Mouse (Mus musculus): ENCODE measurements around the gene Miga2.

Miga2 gene

DNA sequence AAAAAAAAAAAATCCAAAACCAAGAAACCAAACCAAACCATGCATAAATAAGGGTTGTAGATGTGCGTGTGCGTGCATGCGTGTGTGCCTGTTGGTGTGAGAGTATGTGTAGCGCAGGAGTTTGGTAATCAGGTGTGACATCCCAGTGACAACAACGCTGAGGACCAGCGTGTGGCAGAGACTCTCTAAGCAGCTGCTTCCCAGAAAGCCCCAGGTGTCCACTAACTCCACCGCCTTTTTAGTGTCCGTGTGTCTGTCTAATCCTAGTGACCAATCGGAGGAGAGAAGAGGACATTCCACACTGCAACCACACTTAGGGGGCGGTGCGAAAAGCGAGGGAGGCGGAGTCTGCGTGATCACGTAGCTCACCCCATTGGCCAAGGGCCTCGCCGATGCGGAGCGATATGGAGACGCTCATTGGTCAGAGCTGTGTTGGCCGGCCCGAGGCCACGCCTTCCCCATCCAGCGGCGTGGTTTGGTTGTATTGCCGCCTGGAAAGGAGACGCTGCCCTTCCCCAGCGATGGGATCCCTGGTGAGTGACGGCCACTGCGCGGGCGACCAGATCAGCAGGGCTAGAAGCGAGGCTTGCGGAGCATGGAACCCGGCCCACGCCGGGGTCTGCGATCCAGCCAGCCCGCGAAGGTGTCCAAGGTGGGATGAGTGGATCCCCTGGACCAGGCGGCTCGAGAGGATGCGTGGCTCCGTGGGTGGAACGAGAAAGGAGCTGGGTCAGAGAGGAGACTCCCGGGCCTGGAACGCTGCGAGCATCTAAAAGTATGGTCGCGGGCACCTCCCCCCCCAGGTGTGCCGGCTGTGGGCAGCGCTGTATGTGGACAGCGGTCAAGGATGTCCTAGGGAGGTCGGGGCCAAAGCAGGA lies at the start of gene Miga2:
Miga2 (plus strand) TSS at position 461 of the 878 bp plus-strand sequence.
- peak; percentile 100 for DNase-seq (ENCODE audit: low spot score)

DNA sequence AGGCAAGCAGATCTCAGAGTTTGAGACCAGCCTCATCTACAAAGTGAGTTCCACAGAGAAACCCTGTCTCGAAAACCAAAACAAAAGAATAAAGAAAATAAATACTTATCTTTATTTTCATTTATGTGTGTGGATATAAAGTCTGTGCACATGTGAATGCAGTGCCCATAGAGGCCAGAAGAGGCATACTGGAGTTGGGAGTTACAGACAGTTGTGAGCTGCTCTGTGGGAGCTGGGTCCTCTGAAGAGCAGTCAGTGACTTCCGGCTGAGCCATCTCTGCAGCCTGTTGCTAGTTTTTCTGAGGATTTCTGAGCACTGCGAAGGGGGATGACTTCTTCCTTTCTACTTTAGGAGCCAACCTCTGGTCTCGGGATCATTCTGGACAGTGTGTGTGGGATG lies 47.9 kb upstream of the Miga2 start:
- DNase-seq (ENCODE audit: low spot score): no peak

DNA sequence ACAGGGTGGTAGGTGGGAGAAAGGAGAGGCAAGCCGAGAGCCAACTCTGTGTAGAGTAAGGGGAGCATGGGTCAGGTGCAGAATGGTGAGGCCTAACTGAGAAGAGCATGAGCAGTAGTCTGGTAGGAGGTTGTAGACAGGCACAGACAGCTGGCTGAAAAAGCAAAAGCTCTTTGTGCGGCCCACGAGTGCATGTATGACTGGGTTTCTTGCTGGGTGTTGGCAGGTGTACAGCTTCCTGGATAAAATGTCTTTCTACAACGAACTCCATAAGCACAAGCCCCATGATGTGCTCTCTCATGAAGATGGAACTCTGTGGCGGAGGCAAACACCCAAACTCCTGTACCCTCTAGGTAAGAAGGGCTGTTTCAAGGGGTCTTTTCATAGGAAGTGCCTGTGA lies 47.1 kb upstream of the Miga2 start:
- no peak for DNase-seq (ENCODE audit: low spot score)

DNA sequence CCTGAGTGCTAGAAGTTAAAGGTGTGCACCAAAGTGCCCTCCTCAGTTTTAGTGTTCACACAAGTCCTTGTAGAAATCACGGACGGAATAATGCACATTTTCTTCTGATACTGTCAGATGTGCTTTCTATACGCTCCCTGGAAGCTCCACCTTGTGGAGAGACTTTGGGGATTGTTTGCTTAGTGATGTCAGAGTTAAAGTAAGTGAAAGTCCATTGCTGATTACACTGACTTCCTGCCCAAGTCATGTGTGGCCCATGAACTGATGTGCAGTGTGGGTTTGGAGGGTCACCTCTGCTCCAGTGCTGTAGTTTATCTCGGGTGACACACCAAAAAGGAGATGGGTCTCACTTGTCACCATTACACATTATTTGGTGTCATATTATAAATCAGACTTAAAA lies 44.8 kb upstream of the Miga2 start:
- no peak for DNase-seq (ENCODE audit: low spot score)

DNA sequence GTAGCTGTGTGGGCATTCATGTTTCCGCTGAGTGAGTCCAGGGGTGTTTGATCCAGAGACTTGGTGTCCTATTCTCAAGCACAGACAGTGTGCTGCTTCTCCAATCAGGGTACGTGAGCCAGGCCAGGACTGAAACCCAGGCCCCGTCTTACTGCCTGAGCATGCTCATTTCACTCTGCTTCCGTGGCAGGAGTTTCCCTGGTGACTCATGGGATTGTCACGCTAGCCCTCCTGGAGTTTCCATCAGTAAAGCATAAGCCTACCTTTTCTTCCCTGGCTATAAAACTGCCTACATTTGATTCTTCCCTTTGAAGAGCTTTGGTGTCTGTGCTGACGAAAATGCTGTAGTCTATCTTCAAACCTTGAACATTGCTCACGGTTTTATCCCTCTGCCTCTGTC lies 40.9 kb upstream of the Miga2 start:
- DNase-seq (ENCODE audit: low spot score): no peak

DNA sequence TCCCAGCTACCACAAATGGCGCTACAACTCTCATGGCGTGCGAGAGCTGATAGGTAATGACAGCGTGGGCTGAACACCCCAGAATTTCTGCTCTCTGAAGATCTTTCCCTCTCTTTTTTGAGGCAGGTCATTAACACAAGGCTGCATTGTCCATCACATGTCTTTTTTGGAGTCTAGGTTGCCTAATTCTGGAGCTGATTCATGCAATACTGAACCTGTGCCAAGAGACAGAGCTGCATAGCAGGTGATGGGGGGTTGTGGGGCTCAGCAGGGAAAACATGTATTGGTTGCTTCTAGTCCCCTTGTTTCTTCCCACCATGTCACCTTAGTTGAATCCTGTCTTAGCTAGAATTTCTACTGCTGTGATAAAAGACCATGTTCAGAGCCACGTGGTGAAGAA lies 38.7 kb upstream of the Miga2 start:
- DNase-seq (ENCODE audit: low spot score): no peak

DNA sequence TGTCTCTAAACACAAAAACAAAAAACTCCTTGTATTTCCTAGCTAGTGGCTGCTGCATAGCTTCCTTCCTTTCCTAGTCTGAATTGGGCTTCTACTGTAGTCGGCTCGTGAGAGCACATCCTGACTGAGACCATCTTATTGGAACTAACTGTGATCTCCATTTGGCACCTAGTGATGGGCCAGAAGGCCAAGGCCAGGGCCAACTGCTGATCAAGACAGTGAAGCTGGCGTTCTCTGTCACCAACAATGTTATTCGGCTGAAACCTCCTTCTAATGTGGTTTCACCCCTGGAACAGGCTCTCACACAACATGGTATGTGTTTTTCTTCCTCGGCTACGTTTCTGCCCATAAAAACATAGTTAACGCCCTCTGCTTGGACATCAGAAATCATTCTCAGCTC lies 36.8 kb upstream of the Miga2 start:
- no peak for DNase-seq (ENCODE audit: low spot score)

DNA sequence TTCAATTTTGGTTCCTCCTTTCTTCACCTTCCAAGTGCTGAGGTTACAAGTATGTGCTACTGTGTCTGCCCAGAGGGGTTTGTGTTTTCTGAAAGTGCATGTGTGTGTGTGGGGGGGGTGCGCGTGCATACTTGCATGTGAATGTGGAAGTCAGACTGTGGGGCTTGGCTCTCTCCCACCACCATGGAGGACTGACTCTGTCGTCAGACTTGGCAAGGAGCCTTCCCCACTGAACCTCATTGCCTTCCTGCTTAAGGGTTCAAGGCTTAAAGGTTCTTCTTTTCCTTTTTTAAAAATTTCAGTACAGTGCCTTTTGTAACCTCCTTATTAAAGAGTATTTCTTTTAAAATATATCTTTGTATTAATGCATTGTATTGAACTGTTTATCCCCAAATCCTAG lies 35.2 kb upstream of the Miga2 start:
- no peak for DNase-seq (ENCODE audit: low spot score)

DNA sequence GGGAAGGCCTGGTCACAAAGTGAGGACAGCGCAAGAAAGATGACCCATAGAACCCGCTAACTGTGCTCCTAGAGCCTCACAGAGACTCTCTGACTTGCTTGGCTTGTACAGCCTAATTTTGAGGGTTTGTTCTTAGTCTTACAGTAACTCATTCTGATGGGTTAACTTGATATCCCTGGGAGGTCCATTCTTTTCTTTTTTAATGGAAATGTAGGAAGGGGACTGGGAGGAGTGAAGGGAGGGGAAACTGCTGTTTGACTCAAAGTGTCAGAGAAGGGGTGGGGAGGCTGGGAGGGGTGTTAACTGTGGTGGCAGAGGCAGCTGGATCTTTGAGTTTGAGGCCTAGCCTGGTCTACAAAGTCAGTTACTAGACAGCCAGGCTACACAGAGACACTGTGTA lies 28.7 kb upstream of the Miga2 start:
- no peak for DNase-seq (ENCODE audit: low spot score)

DNA sequence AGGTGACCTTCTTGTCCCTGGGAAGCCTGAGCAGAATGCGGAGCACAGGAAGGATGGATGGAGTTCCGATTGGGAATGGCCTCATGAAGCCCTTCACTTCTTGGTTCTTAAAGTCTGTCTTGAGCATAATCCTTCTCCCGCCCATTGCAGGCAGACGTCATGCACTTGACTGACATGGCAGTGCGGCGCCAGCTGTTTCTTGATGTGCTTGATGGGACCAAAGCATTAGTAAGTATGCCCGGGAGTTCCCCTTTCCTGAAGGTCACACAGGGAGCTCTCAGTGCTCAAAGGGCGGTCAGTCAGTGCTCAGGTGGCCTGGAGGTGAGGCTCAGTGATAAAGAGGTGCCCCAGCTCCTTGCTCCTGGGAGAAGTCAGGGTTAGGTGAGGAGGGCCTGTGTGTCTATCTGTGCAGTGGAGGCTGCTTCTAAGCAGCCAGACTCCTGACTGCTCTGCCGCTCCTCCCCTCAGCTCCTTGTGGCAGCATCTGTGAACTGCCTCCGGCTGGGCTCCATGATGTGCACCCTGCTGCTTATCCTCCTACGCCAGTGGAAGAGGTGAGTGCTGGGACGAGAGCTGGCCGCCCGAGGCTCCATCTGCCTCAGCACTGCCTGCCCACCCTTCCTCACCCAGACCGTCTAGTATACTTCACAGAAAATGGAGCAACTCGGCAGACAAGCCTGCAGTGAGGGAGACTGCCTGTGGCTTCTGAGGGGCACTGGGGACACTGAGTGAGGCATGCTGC lies 27.7 kb upstream of the Miga2 start:
- no peak for DNase-seq (ENCODE audit: low spot score)

DNA sequence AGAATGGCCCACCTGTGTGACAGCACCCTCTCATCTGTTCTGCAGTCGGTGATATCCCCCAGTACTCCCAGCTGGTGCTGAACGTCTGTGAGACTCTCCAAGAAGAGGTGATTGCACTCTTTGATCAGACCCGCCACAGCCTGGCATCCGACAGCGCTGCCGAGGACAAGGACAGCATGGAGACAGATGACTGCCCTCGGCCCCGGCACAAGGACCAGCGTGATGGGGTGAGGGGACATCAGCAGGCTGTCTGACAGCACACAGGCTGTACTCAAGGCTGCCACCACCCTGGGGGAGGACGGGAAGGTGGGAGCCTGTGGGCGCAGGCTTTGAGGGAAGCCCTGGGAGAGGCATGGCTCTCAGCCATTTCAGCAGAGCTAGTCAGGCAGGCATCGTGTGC lies 26.9 kb upstream of the Miga2 start:
- DNase-seq (ENCODE audit: low spot score): no peak

DNA sequence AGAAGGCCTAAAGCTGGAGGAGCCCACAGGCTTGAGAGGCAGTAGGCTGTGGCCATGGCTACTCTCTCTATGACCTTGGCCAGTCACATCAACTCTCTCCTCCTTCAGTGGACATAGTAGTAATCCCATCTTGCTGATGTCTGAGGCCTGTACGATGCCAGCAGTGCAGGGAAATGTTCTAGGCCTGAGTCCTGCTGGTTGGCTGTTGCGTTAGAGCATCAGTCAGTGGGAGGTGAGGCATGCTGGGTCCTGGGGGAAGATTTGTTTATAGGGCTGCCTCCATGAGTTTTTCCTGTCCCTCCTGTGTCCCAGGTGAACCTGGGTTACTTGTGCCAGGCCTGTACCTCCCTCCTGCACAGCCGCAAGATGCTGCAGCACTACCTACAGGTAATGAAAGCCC lies 22.0 kb upstream of the Miga2 start:
- DNase-seq (ENCODE audit: low spot score): no peak

DNA sequence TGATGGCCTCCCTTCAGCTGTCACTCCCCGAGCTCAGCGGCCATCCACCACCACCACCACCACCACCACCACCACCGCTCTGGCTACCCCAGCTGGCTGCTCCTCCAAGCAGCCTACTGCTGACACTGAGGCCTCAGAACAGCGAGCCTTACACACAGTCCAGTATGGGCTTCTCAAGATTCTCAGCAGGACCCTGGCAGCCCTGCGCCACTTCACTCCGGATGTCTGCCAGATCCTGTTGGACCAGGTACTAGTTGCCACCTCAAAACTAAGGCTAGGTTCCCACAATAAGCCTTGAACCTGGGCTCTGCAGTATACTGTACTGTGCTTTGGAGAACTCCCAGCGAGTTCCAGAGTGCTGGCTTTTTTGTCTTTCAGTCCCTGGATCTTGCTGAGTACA lies 21.5 kb upstream of the Miga2 start:
- DNase-seq (ENCODE audit: low spot score): no peak

DNA sequence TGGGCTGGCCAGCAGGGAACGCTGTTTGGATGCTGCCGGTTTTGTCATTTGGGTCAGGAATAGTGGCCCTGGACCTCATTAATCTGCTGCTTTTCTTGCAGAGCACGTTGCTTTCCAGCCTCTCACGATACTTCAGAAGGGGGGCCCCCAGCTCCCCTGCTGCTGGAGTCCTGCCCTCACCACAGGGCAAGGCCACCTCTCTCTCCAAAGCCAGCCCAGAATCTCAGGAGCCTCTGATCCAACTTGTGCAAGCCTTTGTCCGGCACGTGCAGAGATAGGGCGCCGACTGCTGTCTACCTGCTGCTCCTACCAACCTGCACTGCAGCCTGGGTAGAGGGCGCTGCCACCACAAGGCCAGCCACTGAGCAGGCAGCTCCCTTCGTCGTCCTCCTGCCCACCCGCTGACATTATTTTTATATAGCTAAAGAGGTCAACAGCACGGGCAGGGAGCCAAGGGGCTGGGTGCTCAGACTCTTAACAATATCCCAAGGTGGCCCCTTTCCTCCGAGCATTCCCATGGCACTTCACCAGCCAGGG lies 20.4 kb upstream of the Miga2 start:
- DNase-seq (ENCODE audit: low spot score): no peak

DNA sequence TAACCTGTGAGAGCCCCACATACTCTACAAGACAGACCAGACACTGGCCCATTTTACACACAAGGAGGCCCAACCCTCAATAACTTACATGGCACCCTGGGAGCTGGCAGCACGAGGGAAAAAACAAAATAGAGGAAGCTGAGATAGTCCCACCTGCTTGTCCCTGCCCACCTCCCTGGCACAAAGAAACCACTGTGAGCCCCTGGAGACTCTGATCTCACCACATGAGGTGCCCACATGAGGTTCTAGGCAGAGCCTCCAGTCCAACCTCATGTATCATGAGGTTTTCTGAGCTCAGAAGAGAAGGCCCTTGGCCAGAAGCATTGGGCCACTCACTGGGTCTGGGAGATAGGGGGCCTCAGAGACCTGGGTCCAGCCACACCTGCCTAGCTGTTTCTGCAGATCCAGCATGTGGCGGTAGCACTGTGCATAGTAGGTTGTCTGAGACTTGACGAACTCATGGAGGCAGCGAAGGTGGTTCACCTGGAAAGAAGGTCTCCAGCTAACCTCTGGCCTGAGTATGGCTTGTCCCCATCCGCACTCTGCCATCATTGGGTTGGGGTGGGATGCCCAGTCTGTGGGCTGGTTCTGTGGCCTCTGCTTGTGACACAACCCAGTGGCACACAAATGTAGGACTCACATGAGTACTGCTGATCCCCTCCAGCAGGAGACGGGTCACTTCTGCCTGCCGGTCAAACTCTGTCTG lies 17.9 kb upstream of the Miga2 start:
- no peak for DNase-seq (ENCODE audit: low spot score)

DNA sequence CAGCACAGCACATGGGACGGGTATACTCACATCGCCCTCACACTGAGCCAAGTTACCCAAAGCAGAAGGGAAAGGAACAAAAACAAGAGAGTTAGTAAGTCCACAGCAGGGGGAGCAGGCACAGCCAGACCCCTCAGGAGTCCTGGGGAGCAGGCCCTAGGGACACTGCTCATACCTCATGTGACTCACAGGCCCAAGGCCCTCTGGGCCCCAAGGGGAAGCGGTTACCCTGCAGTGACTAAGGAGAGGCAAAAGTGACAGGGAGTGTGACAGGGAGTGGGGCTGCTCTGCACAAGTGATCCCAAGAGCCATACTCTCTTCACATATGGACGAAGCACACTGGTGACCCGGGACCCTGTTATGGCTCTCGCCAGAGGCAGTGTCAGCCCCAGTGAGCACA lies 14.8 kb upstream of the Miga2 start:
- DNase-seq (ENCODE audit: low spot score): no peak

DNA sequence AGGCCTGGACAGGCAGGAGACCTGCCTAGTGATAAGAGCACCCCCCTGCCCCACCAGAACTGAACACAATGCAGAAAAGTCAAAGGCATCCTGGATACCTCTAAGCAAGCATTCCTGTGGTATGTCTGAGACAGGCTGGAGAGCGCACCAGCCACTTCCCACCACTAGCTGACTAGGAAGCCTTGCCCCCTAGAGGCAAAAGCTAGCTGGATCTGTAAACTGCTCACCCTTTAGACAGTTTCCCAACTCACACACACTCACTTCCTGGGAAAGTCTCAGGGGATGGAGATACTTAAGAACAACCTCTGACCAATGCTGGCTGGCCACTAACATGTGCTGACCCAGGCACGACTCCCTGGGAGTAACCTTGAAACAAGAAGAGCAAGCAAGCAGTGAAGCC lies 12.9 kb upstream of the Miga2 start:
- DNase-seq (ENCODE audit: low spot score): peak; percentile 31

DNA sequence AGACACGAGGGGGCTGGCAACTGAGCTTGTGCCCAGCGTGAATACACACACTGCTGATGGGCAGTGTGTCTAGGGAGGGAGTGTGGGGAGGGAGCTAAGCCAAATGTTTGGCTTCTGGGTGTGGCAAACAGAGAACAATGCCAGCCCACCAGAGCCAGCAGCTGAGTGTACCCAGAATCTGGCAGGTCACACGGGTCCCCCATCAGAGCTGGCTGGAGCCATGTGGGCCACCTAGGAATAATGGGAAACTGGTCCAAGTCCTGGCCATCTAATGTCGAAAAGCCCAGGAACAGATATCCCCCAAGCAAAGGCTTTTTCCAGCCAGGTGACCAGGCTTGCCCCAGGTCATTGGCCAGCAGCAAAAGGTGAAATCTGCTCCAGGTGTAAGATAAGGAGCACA lies 8.2 kb upstream of the Miga2 start:
- no peak for DNase-seq (ENCODE audit: low spot score)

DNA sequence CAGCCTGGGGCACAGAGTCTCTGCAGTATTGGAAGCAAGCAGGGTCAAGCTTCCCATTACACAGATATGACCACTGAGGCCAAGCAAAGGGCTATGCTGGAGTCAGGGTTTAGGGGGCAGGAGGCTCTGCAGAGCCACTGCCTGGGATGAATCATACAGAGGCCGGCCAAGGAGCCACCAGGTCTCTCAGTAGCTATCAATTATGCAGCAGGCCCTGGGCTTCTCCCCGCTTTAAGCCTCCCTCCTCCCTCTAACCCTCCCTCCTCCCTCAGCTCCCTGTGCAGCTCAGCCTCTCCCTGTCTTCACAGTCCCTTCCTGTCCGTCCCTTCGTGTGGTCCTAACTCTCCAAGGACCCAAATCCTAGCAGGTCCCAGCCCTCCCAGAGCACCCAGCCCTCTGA lies 7.8 kb upstream of the Miga2 start:
- DNase-seq (ENCODE audit: low spot score): no peak

DNA sequence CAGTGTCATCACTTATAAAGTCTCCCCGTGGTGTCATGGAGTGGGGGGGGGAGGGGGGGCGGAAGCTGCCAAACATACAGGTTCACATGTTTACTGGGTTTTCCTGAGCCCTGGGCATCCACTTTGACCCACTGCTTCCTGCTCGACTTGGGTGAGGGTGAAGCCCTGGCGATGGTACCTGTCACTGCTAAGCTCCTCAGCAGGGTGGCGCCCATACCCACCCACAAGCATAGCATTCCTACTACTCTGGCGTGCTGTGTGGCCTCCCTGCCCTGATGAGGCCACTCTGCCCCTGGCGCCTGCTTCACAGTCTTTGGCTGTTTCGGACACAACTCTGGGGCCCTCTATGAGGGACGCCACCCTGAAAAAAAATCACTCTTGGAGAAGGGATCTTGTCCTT lies 7.1 kb upstream of the Miga2 start:
- DNase-seq (ENCODE audit: low spot score): no peak

DNA sequence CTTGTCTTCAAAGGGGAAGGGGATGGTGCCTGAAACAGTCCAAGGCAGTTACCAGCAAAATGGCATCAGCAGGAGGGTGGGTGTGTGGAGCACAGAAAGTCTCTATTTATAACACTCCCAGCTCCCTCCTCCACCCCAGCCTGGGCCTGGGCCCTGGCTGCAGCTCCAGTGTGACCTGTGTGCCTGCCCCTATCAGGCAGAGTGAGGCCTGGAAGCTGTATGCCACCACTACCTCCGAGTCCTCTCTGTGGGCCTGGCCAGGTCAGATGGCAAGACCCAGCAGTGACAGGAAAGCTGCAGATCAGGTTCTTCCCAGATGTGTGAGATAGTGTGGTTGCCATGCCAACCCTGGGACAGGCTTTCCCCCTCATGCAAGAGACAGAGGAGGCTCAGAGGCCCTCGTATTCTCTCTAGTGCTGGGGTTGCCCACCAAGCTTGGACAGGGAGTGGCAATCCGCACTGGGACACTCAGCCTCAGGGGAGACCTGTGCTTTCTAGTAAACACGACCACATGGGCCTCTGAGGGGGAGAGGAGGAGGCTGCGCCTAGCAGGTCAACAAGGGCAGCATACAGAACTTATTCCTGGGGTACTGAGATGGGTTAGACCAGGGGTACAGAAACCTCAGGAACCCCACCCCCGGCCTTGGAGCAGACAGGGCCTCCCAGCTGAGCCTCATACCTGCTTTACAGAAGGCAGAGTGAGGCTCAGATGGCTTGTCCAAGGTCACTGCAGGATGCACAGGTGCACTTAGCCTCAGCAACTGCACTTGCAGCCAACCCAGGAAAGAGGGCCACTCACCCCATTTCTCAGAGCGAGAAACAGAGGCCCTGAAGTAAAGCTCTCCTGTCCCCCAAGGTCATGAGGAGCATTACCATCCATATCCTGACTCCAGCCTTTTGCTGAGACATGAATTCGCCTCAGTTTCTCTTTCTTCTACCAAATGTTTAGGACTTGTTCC lies 6.2 kb upstream of the Miga2 start:
- DNase-seq (ENCODE audit: low spot score): peak; percentile 72

Measured in embryo, embryonic 10 days (tissue).